Mouse (Mus musculus) bone marrow macrophage, adult 2 months (primary cell): ENCODE measurements around the gene Dctn3. TPM values are rescaled to one million over a fixed set of nuclear protein-coding genes. Genes with fewer than 3 reads are reported as not detected.

Experiments
- H3K27ac ChIP-seq: 2 replicates; pipeline ENCODE4 v1.5.1; 2012; ENCODE audit warnings: low read depth, low read length; ENCODE audit not compliant: insufficient read depth
- H3K4me1 ChIP-seq: 2 replicates; pipeline ENCODE4 v1.6.1; 2012; ENCODE audit warnings: low read length; ENCODE audit not compliant: control insufficient read depth, insufficient read depth
- H3K4me3 ChIP-seq: 2 replicates; pipeline ENCODE4 v1.5.1; 2012; ENCODE audit warnings: mild to moderate bottlenecking, low read length, moderate library complexity; ENCODE audit not compliant: insufficient read depth
- CTCF ChIP-seq: IDR thresholded peaks from 2 replicates; pipeline ENCODE4 v1.5.1; 2012; ENCODE audit warnings: low read depth, mild to moderate bottlenecking, low read length, moderate library complexity
- POLR2A ChIP-seq: IDR thresholded peaks from 2 replicates; pipeline ENCODE4 v1.6.1; 2012; ENCODE audit warnings: mild to moderate bottlenecking, low read depth, low read length, borderline replicate concordance
- polyA plus RNA-seq: library from polyadenylated mRNA; stranded (reverse); fragments of >200 nt; gene quantifications from 2 replicates; pipeline ENCODE4 v1.2.4, GENCODE M21; 2012; ENCODE audit not compliant: missing spikeins, insufficient read depth, insufficient read length

Dctn3 gene
- polyA plus RNA-seq, 1 experiment, result 75.2 TPM

- H3K4me1 ChIP-seq, result no peaks in the 10 kb centered on the region
- TF ChIP-seq CTCF (no peak), POLR2A (no peak)
- H3K4me3 ChIP-seq, result no peak overlapping the region
- H3K27ac ChIP-seq, result no peak overlapping the region
Measured at GRCm38 (mm10) chr4:41681176-41681575, 41.8 kb downstream of the Dctn3 start.

- Histone ChIP-seq H3K4me1 (no peaks in the 10 kb centered on the region), H3K4me3 (no peak overlapping the region), H3K27ac (no peak overlapping the region)
- TF ChIP-seq CTCF, result no peak
- TF ChIP-seq POLR2A, result no peak
Measured at GRCm38 (mm10) chr4:41679291-41679690, 43.7 kb downstream of the Dctn3 start.

- Histone ChIP-seq H3K4me1 (no peaks in the 10 kb centered on the region), H3K27ac (no peak overlapping the region)
Measured at GRCm38 (mm10) chr4:41678863-41679262, 44.1 kb downstream of the Dctn3 start.

GRCm38 (mm10) chr4:41677006-41677629 lies 45.9 kb downstream of the Dctn3 start:
- TF ChIP-seq CTCF, result no peak
- TF ChIP-seq POLR2A, result no peak
- H3K4me3 ChIP-seq, result no peak overlapping the region
- no peaks in the 10 kb centered on the region for H3K4me1 ChIP-seq
- no peak overlapping the region for H3K27ac ChIP-seq

More at GRCm38 (mm10) chr4:41678863-41679262, 44.1 kb downstream of the Dctn3 start:
- TF ChIP-seq CTCF, result no peak
- TF ChIP-seq POLR2A, result no peak
- H3K4me3 ChIP-seq, result no peak overlapping the region

- no peak overlapping the region for H3K4me3 ChIP-seq
Measured at GRCm38 (mm10) chr4:41676248-41677005, 46.5 kb downstream of the Dctn3 start.

GRCm38 (mm10) chr4:41673186-41673585 lies 49.8 kb downstream of the Dctn3 start:
- H3K27ac ChIP-seq, result no peak overlapping the region
- no peak overlapping the region for H3K4me3 ChIP-seq
- no peak for TF ChIP-seq CTCF
- TF ChIP-seq POLR2A, result no peak
- H3K4me1 ChIP-seq, result no peaks in the 10 kb centered on the region

More at GRCm38 (mm10) chr4:41676248-41677005, 46.5 kb downstream of the Dctn3 start:
- no peaks in the 10 kb centered on the region for H3K4me1 ChIP-seq
- no peak for TF ChIP-seq POLR2A
- no peak for TF ChIP-seq CTCF
- no peak overlapping the region for H3K27ac ChIP-seq

- no peak overlapping the region for H3K27ac ChIP-seq
- H3K4me1 ChIP-seq, result no peaks in the 10 kb centered on the region
- no peak for TF ChIP-seq CTCF
- no peak for TF ChIP-seq POLR2A
- no peak overlapping the region for H3K4me3 ChIP-seq
Measured at GRCm38 (mm10) chr4:41672522-41672963, 50.4 kb downstream of the Dctn3 start.

GRCm38 (mm10) chr4:41671963-41672480 lies 50.9 kb downstream of the Dctn3 start:
- H3K4me1 ChIP-seq, result no peaks in the 10 kb centered on the region
- H3K4me3 ChIP-seq, result no peak overlapping the region
- TF ChIP-seq CTCF, result no peak
- no peak for TF ChIP-seq POLR2A
- H3K27ac ChIP-seq, result no peak overlapping the region

- H3K4me3 ChIP-seq, result no peak overlapping the region
- no peak for TF ChIP-seq POLR2A
- no peak for TF ChIP-seq CTCF
- no peaks in the 10 kb centered on the region for H3K4me1 ChIP-seq
- H3K27ac ChIP-seq, result no peak overlapping the region
Measured at GRCm38 (mm10) chr4:41671500-41671899, 51.5 kb downstream of the Dctn3 start.

- H3K4me1 ChIP-seq, result no peaks in the 10 kb centered on the region
- TF ChIP-seq POLR2A (no peak), CTCF (no peak)
- H3K27ac ChIP-seq, result no peak overlapping the region
- H3K4me3 ChIP-seq, result no peak overlapping the region
Measured at GRCm38 (mm10) chr4:41670836-41671235, 52.1 kb downstream of the Dctn3 start.
